Mouse (Mus musculus) gastrocnemius, postnatal 4 days (tissue): ENCODE data around the gene Cfl1. TPM values are rescaled to one million over a fixed set of nuclear protein-coding genes. Genes with fewer than 3 reads are reported as not detected.
A peak's percentile ranks its signal among the peaks of the same experiment; 100 is the strongest.
"Not testable (repeated sequence)": the region's sequence is repeated elsewhere in the genome, so short reads cannot be mapped to it uniquely, and the experiment has no call there.

ENCODE experiments used
- DNase-seq, 2 experiments: peaks; one replicate each; pipeline ENCODE4 v3.0.0; 2021 to 2022; ENCODE audit warnings: low spot score in 2 of 2, mixed read lengths in 2 of 2
- total RNA-seq, 2 experiments: library from RNA; stranded (reverse); gene quantifications; 2 replicates each; pipeline ENCODE4 v1.2.3; 2021

Gene Cfl1
- total RNA-seq, 2 experiments from 2014 or later, result 557 to 593 TPM

DNA sequence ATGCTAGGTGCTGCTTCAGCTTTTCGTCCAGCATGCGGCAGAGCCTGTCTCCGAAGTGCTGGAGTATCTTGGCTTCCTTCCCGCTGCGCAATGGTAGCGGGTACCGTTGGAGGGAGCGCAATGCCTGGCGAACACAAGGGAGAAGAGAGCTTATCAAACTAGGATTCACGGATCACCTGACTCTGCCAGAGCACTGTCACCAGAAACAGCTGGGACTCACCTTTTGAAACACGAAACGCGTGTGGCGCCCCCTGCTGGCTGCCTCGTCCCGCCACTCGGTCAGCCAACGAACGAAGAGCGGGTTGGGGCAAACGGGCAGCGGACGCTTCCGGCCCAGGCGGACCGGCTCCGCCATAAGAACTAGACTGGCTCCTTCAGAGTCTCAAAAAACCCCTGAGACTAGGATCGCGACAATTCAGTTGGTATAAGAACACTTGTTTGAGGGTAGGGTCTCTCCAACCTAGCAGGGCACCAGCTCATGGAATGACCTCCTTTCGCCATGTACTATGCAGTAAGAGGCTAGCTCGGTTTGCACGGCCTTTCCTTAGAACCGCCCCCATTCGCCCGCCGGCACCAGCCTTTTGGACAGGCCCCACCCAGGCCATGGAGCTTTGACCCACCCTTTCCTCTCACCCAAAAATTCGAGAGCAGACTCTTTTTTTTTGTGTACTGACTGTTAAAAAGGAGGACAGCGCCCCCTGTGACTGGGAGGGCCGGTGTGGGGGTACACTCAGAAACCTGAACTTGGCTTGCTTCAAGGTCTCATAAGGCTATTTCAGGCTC is 2.3 kb upstream of the Cfl1 start, which contains the start of gene Mus81:
TSS of gene Mus81 (minus strand) at position 635 of the 783 bp plus-strand sequence.
- DNase-seq, result peak; percentile 89 to 96

DNA sequence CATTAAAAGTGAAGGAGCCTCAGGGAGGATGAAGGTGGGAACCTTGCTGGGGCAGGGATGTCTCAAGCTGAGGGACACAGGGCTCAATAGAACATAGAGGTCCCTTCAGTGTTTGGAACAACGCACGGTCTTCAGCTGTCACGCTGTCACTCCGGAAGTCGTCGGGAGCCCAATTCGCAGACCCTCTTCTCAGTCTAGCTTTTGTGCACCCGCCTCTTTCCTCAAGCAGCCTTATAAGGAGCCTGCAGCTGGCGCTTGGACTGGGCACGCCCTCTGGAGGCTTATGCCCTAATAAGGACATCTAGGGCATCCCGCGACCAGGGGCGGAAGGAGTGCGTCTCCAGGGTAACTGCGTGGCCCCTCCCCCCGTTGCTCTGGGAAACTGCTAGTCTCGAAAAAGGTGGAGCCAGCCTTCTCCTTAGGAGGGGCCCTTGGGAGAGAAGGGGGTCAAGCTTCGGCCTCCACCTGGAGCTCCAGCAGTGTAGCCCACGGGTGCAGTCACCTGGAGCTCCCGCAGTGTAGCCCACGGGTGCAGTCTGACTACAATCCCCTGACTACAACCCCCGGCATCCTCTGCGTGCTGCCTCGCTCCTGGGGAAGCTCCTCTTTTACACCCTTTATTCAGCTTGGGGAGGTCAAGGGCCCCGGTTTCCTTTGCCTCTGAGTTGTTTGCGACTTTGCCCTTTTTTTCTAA is 1.2 kb upstream of the Cfl1 start:
- DNase-seq, result peak; percentile 90 to 97

DNA sequence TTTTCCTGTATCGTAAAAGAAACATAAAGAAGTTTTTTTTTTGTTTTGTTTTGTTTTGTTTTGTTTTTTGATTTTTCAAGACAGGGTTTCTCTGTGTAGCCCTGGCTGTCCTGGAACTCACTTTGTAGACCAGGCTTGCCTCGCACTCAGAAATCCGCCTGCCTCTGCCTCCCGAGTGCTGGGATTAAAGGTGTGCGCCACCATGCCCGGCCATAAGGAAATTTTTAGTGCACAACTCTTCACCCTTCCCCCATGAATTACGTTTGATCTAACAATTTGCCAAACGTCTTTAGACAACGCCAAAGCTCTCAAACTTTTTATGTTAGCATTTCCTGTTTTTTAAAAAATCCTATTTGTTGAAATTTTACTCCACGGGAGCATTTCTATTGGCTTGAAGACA is 534 bp upstream of the Cfl1 start:
- not testable (repeated sequence) for DNase-seq

DNA sequence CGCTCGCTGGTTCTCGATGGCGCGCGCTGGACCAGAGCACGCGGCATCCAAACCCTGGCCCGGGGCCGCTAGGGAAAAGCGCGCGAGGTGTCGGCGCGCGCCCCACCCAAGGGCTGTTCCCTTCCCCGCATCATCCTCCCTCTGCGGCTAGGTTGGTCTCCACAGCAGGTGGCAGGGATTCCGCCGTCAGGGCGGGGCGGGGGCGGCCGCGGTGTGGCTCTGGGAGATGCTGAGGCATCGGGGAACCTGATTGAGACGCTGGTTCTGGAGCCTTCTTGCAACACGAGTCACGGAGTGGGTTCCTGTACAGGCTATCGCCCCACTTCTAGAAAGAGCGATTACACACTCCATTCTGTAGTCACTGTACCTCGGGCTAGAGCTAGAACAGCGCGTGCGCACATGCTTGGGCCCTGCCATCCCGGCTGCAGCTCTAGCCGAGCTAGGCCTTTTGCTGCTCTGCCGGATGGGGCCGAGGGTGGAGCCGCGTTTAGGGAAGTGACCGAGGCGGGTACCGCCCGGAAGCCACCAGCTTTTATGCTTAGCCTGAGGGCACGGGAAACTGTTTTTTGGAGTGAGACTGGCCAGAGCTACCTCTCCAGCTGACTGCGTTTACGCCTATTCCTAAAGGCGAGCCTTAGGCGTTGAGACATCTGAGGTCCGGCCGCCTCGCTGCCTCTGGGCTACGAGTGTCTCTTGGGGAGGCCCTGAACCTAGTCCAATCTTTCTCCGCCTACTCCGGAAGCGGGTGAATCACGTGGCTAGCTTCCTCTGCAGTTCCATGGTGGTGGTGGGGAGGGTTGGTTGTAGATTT is 848 bp downstream of the Cfl1 start:
- DNase-seq, result peak; percentile 59 to 87

DNA sequence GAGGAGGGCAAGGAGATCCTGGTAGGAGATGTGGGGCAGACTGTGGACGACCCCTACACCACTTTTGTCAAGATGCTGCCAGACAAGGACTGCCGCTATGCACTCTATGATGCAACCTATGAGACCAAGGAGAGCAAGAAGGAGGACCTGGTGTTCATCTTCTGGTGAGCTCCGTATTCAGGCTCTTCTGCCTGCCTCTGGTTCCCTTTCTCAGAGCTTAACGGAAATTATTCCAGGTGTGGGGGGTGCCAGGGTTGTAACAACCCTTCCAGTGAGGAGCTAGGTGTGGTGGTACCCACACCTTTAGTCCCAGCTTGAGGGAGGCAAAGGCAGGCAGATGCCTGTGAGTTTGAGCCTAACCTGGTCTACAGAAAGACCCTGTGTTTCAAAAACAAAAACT is 2.4 kb downstream of the Cfl1 start:
- DNase-seq, result no peak

DNA sequence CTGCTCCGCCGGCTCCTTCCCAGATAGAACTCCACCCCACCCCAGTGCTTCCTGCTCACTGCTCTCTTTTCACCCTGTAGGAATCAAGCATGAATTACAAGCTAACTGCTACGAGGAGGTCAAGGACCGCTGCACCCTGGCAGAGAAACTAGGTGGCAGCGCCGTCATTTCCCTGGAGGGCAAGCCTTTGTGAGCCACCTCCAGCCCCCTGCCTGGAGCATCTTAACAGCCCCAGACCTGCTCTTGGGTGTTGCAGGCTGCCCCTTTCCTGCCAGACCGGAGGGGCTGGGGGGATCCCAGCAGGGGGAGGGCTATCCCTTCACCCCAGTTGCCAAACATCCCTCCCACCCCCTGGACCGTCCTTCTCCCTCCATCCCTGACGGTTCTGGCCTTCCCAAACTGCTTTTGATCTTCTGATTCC is 3.1 kb downstream of the Cfl1 start:
- DNase-seq, result not testable (repeated sequence)

DNA sequence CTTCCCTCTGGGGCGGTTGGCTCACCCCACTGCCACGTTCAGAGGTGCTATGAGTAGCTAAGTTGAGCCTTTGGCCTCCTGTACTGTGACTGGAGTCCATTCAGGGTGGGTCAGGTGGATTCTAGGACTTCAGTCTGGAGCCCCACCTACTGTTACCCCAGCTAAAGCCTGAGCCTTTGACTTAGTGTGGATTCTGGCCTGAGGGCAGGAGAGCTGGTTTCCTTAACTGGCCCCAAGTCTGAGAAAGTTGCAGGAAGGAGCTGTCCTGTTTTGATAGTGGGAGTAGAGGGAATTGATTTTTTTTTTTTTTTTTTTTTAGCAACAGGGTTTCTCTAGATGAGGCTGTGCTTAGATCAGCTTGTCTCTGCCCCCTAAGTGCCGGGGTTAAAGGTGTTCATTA is 4.1 kb downstream of the Cfl1 start:
- no peak for DNase-seq

DNA sequence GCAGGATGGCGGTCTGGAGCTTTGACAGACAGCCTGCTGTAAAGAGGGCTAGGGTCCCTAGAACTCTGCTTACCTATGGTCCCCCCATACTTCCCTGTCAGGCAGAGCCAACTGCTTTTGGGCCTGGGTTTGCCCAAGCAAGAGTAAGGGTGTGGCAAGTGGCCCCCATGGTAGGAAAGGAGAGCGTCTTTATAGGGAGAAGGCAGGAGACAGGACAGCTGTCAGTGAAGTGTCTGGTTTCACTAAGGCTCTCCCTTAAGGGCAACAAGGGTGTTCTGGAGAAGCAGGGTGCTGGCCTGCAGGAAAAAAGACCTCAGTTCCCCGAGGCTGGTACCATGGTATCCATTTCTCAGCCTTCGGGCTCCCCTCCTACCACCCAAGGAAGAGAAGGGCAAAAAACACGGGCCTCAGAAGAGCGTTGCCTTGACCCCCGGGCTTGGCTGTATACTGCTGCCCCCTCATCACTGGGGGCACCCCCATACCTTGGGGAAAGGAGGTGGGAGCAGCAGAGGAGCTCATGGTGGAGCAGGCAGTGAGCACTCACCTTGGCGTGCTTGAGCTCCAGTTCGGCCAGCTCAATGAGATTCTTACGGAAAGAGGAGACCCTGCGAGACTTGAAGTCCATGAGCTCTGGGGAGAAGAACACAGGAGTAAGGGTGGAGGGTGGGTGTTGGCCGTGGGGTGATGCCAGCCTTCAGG is 5.2 kb downstream of the Cfl1 start:
- DNase-seq, result no peak

DNA sequence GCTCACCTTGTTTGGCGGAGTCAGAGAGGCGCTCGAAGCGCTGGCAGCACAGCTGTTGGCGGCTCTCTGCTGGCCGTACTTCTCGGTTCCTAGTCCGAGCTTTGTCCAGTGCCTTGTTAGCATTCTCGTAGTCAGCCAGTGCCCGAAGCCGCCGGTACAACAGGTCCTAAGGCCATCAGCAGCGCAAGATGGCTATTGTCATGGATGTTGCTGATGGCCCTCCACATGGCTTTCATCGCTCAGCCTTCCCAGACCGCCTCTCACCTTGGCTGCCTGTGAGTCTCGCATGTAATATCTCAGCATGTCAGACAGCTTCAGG is 5.8 kb downstream of the Cfl1 start:
- DNase-seq, result no peak

DNA sequence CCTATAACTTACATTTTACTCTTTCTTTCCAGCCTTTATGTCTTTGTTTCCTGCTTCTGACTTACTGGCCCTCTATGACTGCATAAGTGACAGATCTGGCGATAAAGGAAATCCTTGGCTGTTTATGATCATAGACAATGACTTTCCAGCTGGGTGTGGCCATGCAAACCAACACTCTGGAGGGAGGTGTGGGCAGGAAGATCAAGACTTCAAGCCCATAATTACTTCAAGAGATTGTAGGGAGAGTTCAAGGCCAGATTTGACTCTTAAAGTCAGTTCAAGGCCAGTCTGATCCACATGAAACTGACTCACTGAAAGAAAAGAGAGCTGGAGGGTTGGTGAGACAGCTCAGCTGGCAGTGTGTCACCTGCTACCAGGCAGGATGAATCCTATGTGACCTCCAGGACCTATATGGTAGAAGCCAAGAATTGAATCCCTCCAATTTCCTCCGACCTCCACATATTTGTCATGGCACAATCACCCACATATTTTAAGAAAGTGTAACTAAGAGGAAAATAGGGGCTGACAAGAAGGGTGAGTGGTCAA is 10.1 kb downstream of the Cfl1 start:
- DNase-seq, result no peak

DNA sequence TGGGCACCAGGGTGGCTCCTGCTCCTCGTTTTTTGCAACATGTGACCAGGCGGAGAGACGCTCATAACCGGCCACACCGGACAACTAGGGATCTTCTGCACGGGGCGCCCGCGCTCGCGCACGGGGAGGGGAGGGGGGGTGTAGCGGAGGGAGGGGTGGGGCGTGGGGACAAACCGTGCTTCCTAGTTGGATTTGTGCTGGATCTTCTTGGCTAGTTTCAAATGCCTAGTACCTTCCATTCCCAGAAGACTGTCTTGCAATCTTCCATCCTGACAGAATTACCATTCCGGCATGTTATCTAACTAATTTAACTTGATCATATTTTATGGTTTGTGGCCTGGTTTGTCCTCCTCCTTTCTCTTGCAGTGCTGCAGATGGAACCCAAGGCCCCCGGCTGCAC is 13.4 kb downstream of the Cfl1 start, which contains the start of gene 1700020D05Rik:
TSS of gene 1700020D05Rik (minus strand) at position 101 of the 400 bp plus-strand sequence.
- DNase-seq, result no peak

DNA sequence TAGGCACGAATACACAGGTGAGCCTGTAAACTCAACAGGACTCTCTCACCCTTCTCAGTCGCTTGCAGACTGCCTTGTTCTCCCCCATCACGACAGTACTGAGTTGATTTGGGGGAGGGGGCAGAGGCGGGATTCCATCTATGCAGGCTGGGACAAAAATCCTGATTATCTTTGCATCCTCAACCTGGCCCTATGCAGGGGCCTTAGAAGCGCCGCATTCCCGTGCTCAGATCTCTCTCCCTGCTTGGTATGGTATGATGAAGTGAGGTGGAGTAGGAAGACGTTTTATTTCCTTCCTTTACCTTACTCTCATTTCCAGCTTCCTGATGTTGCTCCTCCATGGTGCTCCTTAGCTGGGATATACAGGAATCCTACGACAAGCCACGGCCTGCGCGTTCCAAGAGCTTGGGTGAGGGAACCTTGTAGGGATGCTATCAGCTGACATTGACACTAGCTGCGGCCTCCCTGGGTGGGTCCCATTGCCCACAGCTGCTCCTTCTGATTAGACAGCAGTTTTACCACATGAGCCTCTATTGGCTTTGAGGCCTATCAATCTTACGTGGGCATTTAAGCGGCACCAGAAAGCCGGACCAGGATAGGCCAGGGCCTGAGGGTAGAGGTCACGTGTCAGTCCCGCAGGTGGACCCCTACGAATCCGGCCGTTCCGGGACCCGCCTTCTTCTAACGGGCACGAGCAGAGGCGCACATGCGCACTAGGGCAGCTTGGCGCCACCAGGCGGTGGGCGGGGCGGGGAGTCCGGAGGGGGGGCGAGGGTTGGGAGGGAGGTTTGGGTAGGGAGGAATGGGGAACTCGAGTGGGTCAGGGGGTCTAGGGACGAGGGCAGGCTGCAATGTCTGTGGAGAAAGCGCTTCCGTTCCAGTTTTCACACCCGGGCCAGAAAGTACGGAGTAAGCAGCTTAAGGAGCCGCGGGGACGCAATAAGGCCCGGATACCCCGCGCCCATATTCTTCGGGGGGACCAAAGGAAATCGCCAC is 20.1 kb downstream of the Cfl1 start, which contains the start of gene Snx32:
TSS of gene Snx32 (minus strand) at position 508 of the 996 bp plus-strand sequence.
- DNase-seq, result peak; percentile 91 to 97

DNA sequence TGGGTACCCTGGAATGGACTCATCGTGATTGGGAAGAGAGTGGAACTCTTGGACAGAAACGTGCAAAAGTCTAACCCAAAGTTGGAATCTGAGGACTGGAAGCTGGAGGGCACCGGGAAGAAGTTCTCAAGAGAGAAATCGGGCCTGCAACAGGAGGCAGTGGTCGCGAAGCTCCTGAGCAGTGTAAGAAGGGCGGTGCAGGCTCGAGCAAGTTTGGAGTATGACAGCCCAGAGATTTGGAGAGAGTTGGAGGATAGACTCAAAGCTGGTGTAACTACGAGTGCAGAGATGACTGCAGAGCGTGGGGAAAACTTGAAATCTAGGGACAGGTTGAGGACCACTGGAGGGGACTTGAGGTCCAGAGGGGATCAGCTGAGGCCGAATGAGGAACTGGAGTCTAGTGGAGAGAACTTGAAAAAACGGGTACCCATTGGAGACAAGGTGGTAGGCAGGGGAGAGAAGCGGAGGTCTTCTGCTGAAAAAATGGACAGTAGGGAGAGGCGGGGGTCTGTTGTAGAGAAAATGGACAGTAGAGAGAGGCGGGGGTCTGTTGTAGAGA is 20.9 kb downstream of the Cfl1 start:
- DNase-seq, result no peak

DNA sequence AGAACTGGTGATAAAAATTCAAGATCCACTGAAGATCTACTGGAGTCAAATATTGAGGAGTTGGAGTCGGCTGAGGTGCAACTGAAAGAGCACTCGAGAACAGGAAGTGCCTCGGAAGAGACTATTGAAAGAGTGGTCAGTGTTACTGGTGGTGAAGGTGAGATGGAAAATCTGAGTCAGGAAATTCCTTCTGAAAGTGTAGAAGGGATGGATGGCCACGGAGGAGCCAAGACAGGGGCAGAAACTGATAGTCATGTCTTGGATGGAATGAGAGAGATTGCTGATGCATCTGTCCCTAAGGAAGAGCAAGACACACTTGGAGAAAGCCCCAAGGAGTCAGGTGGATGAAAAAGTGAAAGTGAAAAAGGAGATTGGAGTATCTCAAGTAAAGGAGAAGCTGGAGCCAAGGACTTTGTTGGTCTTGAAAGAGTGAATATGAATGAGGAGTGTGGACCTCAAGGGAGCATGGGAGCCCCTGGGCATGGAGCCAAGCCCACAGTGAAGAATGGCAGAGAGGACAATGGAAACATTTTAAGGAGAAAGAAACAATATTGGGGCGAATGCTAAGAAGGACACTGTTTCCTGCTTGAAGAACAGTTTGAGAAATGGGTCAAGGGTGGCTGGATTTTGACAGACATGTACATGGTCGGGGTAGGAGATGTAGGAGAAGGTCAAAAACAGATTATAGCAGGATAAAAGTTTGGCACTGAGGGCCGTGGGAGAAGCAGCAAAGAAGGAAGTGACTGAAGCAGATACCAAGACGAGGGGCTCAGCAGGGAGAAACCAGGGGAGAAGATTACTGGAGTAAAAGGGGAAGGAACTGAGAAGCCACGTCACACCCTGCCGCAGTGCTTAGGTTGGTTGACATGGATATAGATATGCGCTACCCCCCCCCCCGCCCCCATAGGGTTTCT is 22.1 kb downstream of the Cfl1 start:
- DNase-seq, result no peak

DNA sequence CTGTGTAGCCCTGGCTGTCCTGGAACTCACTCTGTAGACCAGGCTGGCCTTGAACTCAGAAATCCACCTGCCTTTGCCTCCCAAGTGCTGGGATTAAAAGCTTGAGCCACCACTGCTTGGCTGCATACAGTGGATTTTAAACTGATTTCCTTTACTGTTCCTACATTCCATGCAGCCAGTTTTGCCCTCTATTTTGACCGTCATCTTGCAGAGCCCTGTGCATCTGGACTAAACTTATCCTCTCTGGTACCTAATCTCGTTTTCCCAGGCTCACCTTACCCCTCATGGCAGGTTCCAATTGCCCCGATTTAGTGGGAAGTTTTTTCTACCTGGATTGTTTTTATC is 22.7 kb downstream of the Cfl1 start:
- DNase-seq, result no peak

DNA sequence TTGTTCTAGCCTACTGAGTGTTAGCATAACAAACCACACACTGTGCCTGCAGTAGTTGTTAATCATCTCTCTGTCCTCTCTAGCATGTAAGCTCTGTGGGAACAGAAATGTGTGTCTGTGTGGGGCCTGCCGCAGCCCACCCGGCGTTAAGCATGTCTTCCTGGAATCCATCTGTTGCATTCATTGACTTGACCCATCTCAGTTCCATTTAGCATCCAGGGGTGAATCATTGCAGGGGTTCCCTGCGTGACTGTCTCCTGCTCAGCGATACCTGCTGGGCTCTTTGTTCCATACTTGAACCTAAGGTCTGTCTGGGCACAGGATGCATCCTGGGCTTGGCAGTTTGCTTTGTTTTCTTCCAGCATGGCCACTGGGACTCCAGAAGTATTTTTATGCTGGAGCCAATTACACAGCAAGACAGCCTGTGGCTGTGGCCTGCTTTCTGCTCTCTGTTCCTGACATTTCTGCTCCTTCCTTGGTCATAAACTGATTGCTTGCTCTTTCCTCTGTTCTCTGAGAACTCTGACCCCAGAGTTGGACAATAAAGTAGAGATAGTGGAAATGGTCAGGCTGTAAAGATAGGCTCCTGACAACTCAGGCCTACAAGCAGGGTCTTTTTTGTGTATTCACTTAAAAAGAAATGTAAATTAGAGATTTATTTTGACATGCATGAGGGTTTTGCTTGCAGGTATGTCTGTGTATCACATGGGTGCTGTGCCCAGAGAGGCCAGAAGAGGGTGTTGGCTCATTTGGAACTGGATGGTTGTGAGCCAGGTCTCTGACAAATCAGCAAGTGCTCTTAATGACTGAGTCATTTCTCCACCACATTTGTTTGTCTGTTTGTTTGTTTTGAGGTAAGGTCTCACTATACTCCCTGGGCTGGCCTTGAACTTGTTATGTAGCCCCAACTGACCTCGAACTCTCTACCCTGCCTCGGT is 25.9 kb downstream of the Cfl1 start:
- DNase-seq, result no peak

DNA sequence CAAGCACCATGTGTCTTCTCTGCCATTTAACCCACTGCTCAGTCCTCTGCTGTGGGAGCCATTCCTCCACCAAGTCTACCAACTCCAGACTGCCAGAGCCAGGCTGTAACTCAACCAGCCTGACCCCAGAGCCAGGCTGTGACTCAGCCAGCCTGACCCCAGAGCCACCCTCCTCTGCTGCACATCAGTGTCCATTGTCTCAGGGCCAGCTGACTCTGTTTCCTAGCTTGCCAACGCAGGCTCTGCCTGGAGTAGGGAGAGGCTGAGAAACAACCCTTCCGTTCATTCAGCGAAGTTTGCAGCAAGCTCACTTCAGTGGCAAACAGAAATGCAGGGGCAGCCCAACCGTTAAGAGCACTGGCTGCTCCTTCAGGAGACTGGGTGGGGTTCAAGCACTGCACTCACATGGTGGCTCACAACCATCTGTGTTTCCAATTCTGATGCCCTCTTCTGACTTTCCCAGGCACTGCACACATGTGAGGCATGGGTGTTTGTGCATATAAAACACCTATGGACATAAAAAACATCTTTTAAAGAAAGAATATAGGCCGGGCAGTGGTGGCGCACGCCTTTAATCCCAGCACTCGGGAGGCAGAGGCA is 26.8 kb downstream of the Cfl1 start:
- no peak for DNase-seq
